Mouse (Mus musculus) liver, adult 2 months (tissue): ENCODE measurements around the gene Rnf157. TPM values are rescaled to one million over a fixed set of nuclear protein-coding genes. Genes with fewer than 3 reads are reported as not detected.

ENCODE experiments used
- DNase-seq: peaks from one replicate; pipeline ENCODE4 v3.0.0-alpha.2; 2011; ENCODE audit warnings: low read depth, low spot score; ENCODE audit errors: extremely low read depth
- H3K27ac ChIP-seq: fragments of 200-500 bp; replicated peaks from 2 replicates; pipeline ENCODE4 v1.5.1; 2012; ENCODE audit warnings: low read depth, mild to moderate bottlenecking, control low read depth, inconsistent platforms, low read length; ENCODE audit not compliant: insufficient read depth
- H3K27me3 ChIP-seq: fragments of 200-500 bp; 2 replicates; pipeline ENCODE4 v1.6.1; 2012; ENCODE audit warnings: mild to moderate bottlenecking, moderate library complexity, low read length, inconsistent platforms; ENCODE audit not compliant: control insufficient read depth, insufficient read depth
- H3K36me3 ChIP-seq: fragments of 200-500 bp; 2 replicates; pipeline ENCODE4 v1.6.1; 2012; ENCODE audit warnings: low read length, inconsistent platforms; ENCODE audit not compliant: control insufficient read depth, insufficient read depth
- H3K4me1 ChIP-seq: fragments of 200-500 bp; 2 replicates; pipeline ENCODE4 v1.6.1; 2011; ENCODE audit warnings: low read length; ENCODE audit not compliant: control insufficient read depth, insufficient read depth
- H3K4me3 ChIP-seq: fragments of 200-500 bp; 2 replicates; pipeline ENCODE4 v1.5.1; 2011; ENCODE audit warnings: low read depth, mild to moderate bottlenecking, control low read depth, low read length, moderate library complexity; ENCODE audit not compliant: insufficient read depth
- H3K79me2 ChIP-seq: fragments of 200-500 bp; 2 replicates; pipeline ENCODE4 v1.6.1; 2012; ENCODE audit warnings: inconsistent platforms, mild to moderate bottlenecking, low read length, moderate library complexity; ENCODE audit not compliant: control insufficient read depth, insufficient read depth
- H3K9ac ChIP-seq: fragments of 200-500 bp; 2 replicates; pipeline ENCODE4 v1.6.1; 2012; ENCODE audit warnings: low read depth, mild to moderate bottlenecking, control low read depth, inconsistent platforms, low read length
- CTCF ChIP-seq: fragments of 200-500 bp; IDR thresholded peaks from 2 replicates; pipeline ENCODE4 v1.5.1; 2011; ENCODE audit warnings: low read depth, low read length, control low read depth
- POLR2A ChIP-seq: fragments of 200-500 bp; IDR thresholded peaks from 2 replicates; pipeline ENCODE4 v1.6.1; 2011; ENCODE audit warnings: low read length, control low read depth; ENCODE audit not compliant: insufficient read depth; ENCODE audit errors: extremely low read depth
- WGBS: fragments of 180-500 bp; shearing (Covaris S2); methylation state at CpG from one replicate; pipeline ENCODE4 v1.1.7; 2018; 5-methylcytosine and 5-hydroxymethylcytosine counted together
- polyA plus RNA-seq: library from polyadenylated mRNA; depleted of rRNA; stranded (reverse); fragments of >200 nt; gene quantifications from 2 replicates; pipeline ENCODE4 v1.2.3, GENCODE M21; 2012
- total RNA-seq: library from RNA; depleted of rRNA; stranded (reverse); fragments of >200 nt; gene quantifications from 2 replicates; pipeline ENCODE4 v1.2.3, GENCODE M21; 2014

The Rnf157 gene
- total and polyA plus RNA-seq, 2 experiments, result 0.87 to 1.0 TPM

- Histone ChIP-seq H3K9ac (no peak overlapping the region), H3K79me2 (no peaks in the 10 kb centered on the region), H3K27ac (peak overlapping the region; percentile 27; the same call in 1 of the 2 replicates), H3K27me3 (no peaks in the 10 kb centered on the region), H3K4me3 (no peak overlapping the region), H3K36me3 (no peaks in the 10 kb centered on the region), H3K4me1 (no peaks in the 10 kb centered on the region; the same call in 1 of the 2 replicates)
- TF ChIP-seq CTCF (no peak), POLR2A (no peak)
- 96% methylated on average over 3 of the region's 3 CpGs for WGBS
- DNase-seq, result no peak
Observed at GRCm38 (mm10) chr11:116396934-116397330, 15.9 kb downstream of the Rnf157 start.

- WGBS, result 81% methylated on average over 11 of the region's 11 CpGs
- TF ChIP-seq CTCF (no peak), POLR2A (no peak)
- Histone ChIP-seq H3K27me3 (no peaks in the 10 kb centered on the region), H3K9ac (no peak overlapping the region), H3K4me3 (no peak overlapping the region), H3K79me2 (no peaks in the 10 kb centered on the region), H3K27ac (peak overlapping the region; percentile 45), H3K4me1 (no peaks in the 10 kb centered on the region; the same call in 1 of the 2 replicates), H3K36me3 (no peaks in the 10 kb centered on the region)
- DNase-seq, result no peak
Observed at GRCm38 (mm10) chr11:116396276-116396933, 16.4 kb downstream of the Rnf157 start.

- peak overlapping the region; percentile 66 for H3K27ac ChIP-seq
- DNase-seq, result no peak
- no peaks in the 10 kb centered on the region for H3K79me2 ChIP-seq
- H3K9ac ChIP-seq, result peak overlapping the region; percentile 13; the same call in 1 of the 2 replicates
- H3K27me3 ChIP-seq, result no peaks in the 10 kb centered on the region
- H3K4me3 ChIP-seq, result peak overlapping the region; percentile 4; the same call in 1 of the 2 replicates
- TF ChIP-seq CTCF, result no peak
- TF ChIP-seq POLR2A, result no peak
- H3K4me1 ChIP-seq, result no peaks in the 10 kb centered on the region
- WGBS, result 75% methylated on average over 4 of the region's 4 CpGs
- no peaks in the 10 kb centered on the region for H3K36me3 ChIP-seq
Observed at GRCm38 (mm10) chr11:116394769-116395168, 18.1 kb downstream of the Rnf157 start.

GRCm38 (mm10) chr11:116388841-116389480 lies 23.9 kb downstream of the Rnf157 start:
- Histone ChIP-seq H3K4me3 (no peak overlapping the region; the same call in 1 of the 2 replicates), H3K4me1 (no peaks in the 10 kb centered on the region), H3K27ac (0 out of 2 replicates have a peak overlapping the region, but pooled peaks have one; percentile 7), H3K27me3 (no peaks in the 10 kb centered on the region), H3K9ac (no peak overlapping the region), H3K36me3 (no peaks in the 10 kb centered on the region), H3K79me2 (no peaks in the 10 kb centered on the region)
- no peak for TF ChIP-seq POLR2A
- TF ChIP-seq CTCF, result peak; percentile 19; the same call in 1 of the 2 replicates
- peak; percentile 57 for DNase-seq
- 54% methylated on average over 14 of the region's 14 CpGs for WGBS

GRCm38 (mm10) chr11:116387086-116388071 lies 25.5 kb downstream of the Rnf157 start:
- H3K4me1 ChIP-seq, result no peaks in the 10 kb centered on the region
- TF ChIP-seq CTCF (no peak), POLR2A (no peak)
- no peaks in the 10 kb centered on the region for H3K79me2 ChIP-seq
- 23% methylated on average over 16 of the region's 16 CpGs for WGBS
- H3K27me3 ChIP-seq, result no peaks in the 10 kb centered on the region
- peak; percentile 30 for DNase-seq
- no peak overlapping the region for H3K4me3 ChIP-seq
- no peaks in the 10 kb centered on the region for H3K36me3 ChIP-seq
- no peak overlapping the region for H3K27ac ChIP-seq
- H3K9ac ChIP-seq, result no peak overlapping the region
